Mouse (Mus musculus) activated CD4-positive, CD25-positive, alpha-beta regulatory T cell, adult 4 months (primary cell): ENCODE results near the gene Pdgfc. TPM values are rescaled to one million over a fixed set of nuclear protein-coding genes. Genes with fewer than 3 reads are reported as not detected.
"Not testable (repeated sequence)": the region's sequence is repeated elsewhere in the genome, so short reads cannot be mapped to it uniquely, and the experiment has no call there.

Experiments
- ATAC-seq: one replicate; pipeline ENCODE4 v1.8.0; 2017
- polyA plus RNA-seq, 2 experiments: library from polyadenylated mRNA; unstranded; fragments of 100-300 nt; shearing (Covaris generic); gene quantifications; one replicate each; pipeline ENCODE4 v1.2.1; 2017

The Pdgfc gene
- polyA plus RNA-seq, 2 experiments from 2014 or later, result not detected

DNA sequence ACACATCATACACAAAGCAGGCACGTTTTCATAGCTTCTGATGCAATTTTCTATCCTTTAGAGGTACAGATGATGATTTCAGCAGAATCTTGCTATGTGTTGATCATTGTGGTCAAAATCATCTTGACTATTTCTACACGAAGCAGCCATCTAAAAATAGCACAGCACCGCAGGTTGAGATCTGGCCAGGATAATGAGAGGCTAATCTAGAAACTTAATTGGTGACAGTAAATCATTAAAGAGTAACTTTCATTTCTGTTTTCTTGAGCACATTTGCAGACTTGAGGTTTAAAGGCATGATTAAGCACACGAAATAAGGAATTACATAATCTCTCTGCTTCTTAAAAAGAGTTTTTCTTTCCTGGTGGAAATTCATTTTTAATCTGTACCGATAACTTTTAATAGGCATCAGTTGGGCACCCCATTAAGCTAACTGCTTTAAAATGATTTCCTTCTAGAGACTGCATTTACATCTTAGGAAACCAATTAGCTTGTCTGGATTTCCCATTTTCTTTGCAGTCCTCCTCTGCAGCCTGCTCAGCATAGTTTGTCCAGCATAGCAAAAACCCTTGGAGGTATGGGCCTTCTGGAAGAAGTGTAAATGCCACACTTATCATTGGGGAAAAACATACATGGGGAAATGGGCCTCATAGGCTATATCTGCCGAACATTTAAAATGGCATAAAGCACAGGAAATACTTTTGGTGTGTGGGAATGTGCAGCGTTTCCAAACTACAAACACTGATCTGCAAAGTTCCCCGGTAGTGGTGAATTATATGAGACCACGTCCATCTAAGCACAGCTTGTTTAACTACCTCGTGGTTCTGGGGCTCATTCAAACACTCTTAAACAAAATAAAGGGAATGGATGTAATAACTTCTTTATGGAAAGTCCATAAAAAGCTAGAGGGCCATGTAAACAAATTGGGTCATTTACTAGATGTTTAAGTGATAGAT is 10.7 kb downstream of the Pdgfc start:
- no peak for ATAC-seq

- ATAC-seq, result no peak
Measured at GRCm38 (mm10) chr3:81051522-81051921, 15.3 kb downstream of the Pdgfc start.

DNA sequence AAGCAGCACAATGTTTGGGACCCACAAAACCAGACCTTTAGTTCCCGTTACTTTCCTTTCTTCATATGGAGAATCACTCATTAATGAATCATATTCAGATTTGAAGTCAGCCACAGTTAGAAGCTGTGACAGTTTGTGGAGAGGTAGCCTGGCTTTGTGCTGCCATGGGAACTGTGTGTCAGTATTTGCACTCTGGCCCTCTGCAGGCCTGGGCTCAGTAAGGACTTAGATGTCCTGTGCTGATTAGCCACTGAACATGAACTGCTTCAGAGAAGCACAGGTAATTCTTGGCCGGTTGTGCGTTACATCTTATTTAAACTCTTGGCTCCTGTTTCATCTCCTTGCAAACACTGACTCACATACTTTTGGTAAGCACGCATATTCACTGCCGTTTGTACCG is 16.2 kb downstream of the Pdgfc start:
- ATAC-seq, result no peak

DNA sequence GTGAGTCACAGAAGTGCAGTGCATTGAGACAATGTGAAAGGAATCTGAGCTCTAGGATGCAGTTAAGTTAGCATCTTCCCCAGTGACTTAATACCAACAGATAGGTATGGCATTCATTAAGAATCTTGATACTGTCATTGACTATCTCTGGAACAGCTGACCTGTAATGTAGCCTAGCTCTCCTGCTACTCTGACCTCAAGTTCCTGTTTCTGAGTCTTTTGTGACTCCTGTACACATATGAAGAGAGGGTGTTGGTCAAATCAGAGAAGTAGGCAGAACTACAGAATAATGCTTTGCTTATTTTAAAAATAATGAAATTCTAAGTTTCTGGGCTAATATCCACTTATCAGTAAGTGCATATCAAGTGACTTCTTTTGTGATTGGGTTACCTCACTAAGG is 17.9 kb downstream of the Pdgfc start:
- no peak for ATAC-seq

DNA sequence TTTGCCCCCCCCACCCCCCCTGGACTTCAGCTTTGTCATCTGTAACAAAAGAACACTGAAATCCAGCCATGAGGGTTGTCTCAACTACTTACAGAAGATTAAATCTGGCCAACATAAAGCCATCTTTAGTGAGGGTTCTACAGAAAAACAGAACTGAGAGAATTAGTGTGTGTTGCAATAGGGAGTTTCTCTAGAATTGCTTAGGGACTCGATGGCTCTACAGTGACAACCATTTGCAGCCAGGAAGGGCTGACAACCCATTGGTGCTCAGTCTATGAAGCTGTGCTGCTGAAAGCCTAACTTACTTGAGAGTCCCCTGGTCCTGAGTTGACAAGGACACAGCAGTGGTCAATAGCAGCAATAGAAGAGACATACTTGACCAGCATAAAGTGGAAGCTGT is 21.5 kb downstream of the Pdgfc start:
- ATAC-seq, result no peak

GRCm38 (mm10) chr3:81058527-81059031 is 22.4 kb downstream of the Pdgfc start:
- no peak for ATAC-seq

GRCm38 (mm10) chr3:81068550-81068949 is 32.3 kb downstream of the Pdgfc start:
- ATAC-seq, result no peak

- no peak for ATAC-seq
Measured at GRCm38 (mm10) chr3:81101136-81101535, 64.9 kb downstream of the Pdgfc start.

DNA sequence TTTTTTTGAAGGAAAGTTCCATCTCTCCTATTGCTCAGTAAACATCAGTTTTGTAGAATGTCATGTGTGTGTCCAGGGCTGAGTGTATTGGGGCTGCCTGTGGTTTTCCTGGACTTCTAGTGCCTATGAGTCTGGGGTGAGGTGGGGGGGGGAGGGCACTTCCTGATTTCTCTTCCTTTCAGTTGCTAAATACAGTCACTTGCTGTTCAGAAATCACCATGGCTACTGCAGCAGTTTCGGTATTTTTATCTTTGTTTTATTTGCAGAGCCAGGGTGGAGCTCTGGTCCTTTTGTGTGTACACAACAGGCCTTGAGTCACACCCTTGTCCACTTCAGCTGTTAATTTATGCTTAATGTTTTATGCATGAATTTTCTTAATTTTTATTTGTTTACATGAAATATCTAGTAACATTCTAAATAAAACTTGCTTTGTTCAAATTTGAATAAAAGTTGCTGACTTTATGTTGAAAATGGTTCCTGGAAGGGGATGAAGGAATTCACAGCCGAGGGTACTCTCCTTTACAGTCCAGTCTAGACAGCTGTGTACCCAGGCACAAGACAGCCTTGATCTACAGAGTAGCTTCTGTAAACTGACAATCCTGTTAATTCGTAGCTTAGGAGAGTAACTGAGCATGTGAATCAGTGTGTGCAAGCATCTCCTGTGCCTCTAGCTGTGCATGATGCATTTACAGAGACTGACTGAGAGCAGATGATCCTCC is 66.1 kb downstream of the Pdgfc start:
- ATAC-seq, result no peak

DNA sequence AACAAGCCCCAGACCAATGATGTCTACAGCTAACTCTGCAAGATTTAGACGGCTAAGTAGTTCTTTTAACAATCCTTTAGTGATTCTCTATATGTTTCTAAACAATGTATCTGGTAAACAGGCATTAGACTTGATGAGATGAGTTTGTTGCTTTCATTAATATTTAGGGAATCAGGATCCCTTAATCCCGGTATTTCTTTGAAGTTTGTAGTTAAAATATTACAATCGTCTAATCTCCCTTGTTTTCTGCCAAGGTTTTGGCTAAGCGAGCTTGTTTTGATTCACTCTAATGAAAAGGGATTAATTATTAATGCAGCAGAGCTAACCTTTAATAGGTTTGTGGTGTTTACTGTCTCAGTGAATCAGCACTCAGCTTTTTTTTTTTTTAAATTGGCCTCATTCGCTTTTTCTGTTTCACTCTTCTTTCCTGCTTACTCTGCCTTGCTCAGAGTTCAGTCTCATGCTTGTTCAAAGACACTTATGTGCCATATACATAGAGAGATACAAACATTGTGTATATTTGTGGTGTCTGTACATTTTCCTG is 66.7 kb downstream of the Pdgfc start:
- no peak for ATAC-seq

- ATAC-seq, result no peak
Measured at GRCm38 (mm10) chr3:81107515-81107914, 71.3 kb downstream of the Pdgfc start.

- no peak for ATAC-seq
Measured at GRCm38 (mm10) chr3:81110968-81111367, 74.8 kb downstream of the Pdgfc start.

DNA sequence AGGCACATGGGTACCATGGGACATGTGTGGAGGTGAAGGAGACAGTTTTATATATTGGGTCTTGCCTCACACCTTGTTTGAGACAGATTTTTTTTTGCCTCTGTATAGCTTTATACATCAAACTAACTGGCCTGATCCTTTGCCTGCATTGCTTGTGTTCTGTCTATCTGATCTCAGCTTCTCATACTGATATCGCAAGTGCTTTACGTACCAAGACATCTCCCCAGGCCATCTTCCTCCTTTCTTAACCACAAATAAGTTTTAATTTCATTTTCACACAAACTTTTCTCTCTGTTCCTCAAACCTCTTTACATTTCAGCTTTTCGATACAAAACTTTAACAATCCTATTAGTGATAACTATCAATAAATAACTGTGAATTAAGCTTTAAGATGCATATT is 76.7 kb downstream of the Pdgfc start:
- no peak for ATAC-seq

DNA sequence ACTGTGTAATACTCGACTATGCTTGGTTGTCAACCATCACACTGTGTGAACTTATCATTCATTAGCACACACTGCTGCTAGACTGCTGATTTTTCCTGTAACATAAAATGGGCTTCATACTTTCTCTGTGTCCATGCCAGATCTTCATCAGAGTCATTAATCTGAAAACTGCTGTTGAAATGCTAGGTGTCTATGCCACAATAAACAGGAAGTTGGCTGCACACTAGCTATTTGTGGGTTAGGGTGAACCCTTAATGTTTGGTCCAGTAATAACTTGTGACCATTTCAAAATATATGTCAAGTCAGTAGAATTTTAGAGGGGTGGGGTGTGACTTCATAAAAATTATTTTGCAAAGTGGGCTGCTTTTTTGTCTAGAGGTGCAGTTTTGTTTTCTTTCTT is 84.4 kb downstream of the Pdgfc start:
- ATAC-seq, result no peak

GRCm38 (mm10) chr3:81121731-81122130 is 85.5 kb downstream of the Pdgfc start:
- no peak for ATAC-seq

DNA sequence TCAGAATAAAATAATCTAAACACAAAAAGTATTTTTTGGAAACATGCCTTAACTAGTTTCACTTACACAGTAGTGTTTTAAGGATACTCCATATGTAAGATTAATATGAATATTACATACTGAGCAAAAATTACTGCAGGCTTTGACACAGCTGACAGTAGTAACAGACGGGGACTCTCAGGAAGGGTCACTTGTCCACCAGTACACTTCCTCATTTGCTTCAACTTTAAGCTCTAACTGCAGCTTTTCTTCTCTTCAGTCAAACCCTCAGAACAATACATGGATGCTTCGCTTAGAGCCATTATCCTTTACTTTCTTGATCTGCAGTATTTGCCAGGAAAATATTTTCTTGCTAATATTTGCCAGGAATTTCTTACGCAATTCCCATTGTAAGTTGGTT is 87.2 kb downstream of the Pdgfc start:
- no peak for ATAC-seq

- no peak for ATAC-seq
Measured at GRCm38 (mm10) chr3:81127013-81127412, 90.8 kb downstream of the Pdgfc start.

- no peak for ATAC-seq
Measured at GRCm38 (mm10) chr3:81136985-81137384, 100.8 kb downstream of the Pdgfc start.

DNA sequence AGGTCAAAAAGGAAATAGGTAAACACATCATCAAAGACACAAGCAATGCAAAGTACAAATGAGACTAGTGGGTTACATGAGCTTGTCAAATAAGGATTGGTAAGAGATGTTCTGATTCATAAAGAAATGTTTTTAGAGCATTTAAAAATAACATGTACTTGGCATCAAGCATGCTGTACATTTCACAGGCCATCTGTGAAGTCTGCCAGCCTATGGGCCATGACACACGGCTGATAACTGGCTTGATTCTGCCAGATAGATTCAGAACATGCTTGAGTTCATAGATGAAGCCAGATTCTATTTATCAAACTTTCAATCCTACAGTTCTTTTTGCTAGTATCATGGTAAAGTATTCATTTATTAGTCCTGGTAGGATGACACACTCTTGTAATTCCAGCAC is 101.8 kb downstream of the Pdgfc start:
- not testable (repeated sequence) for ATAC-seq

- no peak for ATAC-seq
Measured at GRCm38 (mm10) chr3:81143730-81144129, 107.5 kb downstream of the Pdgfc start.

GRCm38 (mm10) chr3:81149109-81149521 is 112.9 kb downstream of the Pdgfc start:
- no peak for ATAC-seq

DNA sequence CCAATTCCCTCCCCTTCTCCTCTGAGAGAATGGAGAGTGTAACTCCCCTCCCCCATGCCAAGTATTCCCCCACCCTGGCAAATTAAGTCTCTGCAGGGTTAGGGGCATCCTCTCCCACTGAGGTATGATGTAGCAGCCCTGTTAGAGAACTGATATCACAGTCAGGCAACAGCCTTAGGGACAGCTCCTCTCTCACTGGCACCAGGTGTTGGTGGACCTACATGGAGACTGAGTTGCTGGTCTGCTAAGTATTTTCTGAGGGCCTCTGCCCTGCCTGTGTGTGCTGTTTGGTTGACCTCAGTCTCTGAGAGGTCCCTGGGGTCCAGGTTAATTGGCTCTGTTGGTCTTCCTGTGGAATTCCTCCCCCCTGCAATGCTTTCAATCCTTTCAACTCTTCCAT is 114.0 kb downstream of the Pdgfc start:
- ATAC-seq, result no peak

- ATAC-seq, result no peak
Measured at GRCm38 (mm10) chr3:81154420-81154819, 118.2 kb downstream of the Pdgfc start.
